Mouse (Mus musculus): Measurements from ENCODE around the gene Srsf3.

DNA sequence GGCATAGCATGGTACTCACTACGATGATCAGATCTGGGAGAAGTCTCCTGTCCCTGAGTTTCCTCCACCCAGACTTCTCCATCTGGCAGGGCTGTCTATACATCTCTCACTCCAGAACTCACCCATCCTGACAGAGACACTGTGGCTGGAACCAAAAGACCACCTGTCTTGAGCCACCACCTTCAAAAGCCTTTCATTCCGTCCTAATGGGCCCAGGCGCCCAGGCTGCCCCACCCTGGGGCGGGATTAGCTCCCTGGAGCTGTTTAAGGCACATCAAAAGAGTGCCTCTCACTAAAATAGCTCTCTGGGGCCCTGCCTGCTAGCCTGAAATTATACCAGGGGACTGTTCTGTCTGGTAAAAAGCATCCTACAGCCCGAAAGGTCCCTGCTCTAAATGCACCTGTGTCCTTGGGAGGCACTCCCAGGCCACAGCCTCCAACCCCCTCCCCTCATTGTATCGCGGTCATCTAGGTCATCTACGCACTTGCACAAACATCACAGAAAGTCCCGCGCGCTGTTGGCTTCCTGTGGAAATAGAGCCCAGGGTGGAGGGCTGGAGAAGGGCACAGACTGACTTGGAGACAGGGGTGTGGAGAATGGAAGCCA is 40.4 kb downstream of the Srsf3 start:
- TF ChIP-seq POLR2A (IDR thresholded peaks at IDR 0.05; ENCODE audit: low read depth, low read length) (0 out of 2 replicates have a peak, but pooled peaks have one; percentile 30), ETS1 (conservative IDR thresholded peaks at IDR 0.05; ENCODE audit: low read depth, low read length) (no peak; the same call in 1 of the 2 replicates)
